Mouse (Mus musculus): ENCODE measurements at regions not wholly inside any gene's neighbourhood (a gene's known extent, or its start where the extent isn't known, plus 50 kb on each side); places are given as distances from the start of the nearest gene placed in this dataset.
A peak's percentile ranks its signal among the peaks of the same experiment; 100 is the strongest.

DNA sequence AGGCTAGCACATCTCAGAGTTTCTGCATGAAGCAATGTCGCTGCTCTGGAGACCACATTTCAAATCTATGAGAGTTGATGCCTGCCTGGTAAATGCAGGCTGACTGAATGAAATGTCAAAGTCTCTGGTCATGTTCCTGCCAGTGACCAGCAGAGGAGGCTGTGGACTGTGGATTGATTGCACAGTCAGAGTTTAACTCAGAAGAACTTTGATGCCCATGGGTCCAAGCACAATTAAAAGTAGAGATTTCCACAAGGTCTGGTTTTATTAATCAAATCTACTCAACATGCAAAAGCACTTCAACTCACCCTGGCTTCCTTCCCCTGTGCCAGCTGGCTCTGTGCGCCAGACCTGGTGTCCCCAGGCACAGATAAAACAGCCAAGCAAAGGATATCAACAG lies 81.3 kb downstream of the Hsd17b3 start:
- Histone ChIP-seq H3K4me1 (replicated peaks; ENCODE audit: control insufficient read depth, insufficient read depth, low read length) (peaks cover 4% of the 10 kb centered on the region), H3K27me3 (ENCODE audit: control insufficient read depth, insufficient read depth, low read length) (no peaks in the 10 kb centered on the region), H3K9me3 (ENCODE audit: control insufficient read depth, low read length) (no peaks in the 10 kb centered on the region), H3K9ac (ENCODE audit: low read length) (no peak overlapping the region), H3K27ac (ENCODE audit: low read depth, low read length) (no peak overlapping the region), H3K36me3 (ENCODE audit: control insufficient read depth, insufficient read depth, low read length) (no peaks in the 10 kb centered on the region), H3K4me3 (ENCODE audit: low read depth, low read length) (no peak overlapping the region), H3K4me2 (ENCODE audit: low read depth, low read length, severe bottlenecking) (no peak overlapping the region)
- DNase-seq (ENCODE audit: low spot score): no peak
- ATAC-seq (replicated peaks; ENCODE audit: low FRiP score): no peak
- 82% methylated on average over 2 of the region's 2 CpGs for WGBS

DNA sequence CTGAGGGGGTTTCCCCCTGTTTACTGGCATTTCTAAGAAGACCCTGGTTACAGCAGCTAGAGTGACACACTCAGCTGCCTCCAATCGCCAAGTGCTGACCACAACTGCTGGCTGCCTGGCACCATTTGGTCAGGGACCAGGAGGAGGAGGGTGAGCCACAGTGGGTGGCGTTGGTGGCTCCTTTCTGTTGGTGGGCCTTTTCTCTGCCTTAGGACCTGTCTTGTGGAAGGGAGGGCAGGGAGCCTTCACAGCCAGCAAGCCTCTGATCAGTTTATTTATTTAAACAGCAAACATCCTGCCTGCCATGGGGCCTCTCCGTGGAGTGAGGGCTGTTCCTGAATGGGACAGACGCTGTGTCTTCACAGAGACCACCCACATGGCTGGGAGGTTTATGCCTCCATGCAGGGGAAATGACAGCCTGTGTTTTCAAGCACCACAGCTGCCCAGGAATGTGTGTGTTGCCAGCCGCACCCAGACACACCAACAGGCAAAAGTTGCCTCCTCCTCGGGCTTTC lies 86.0 kb downstream of the Hsd17b3 start:
- WGBS: 9% methylated on average over 6 of the region's 6 CpGs
- H3K27me3 ChIP-seq (ENCODE audit: control insufficient read depth, insufficient read depth, low read length): no peaks in the 10 kb centered on the region
- H3K4me2 ChIP-seq (ENCODE audit: low read depth, low read length, severe bottlenecking): no peak overlapping the region
- no peak overlapping the region for H3K4me3 ChIP-seq (ENCODE audit: low read depth, low read length)
- no peak overlapping the region for H3K27ac ChIP-seq (ENCODE audit: low read depth, low read length)
- DNase-seq (ENCODE audit: low spot score): peak; percentile 69
- H3K4me1 ChIP-seq (replicated peaks; ENCODE audit: control insufficient read depth, insufficient read depth, low read length): peaks cover 4% of the 10 kb centered on the region
- peak; percentile 64 for ATAC-seq (replicated peaks; ENCODE audit: low FRiP score)
- H3K9me3 ChIP-seq (ENCODE audit: control insufficient read depth, low read length): no peaks in the 10 kb centered on the region
- H3K36me3 ChIP-seq (ENCODE audit: control insufficient read depth, insufficient read depth, low read length): no peaks in the 10 kb centered on the region
- no peak overlapping the region; the same call in 1 of the 2 replicates for H3K9ac ChIP-seq (ENCODE audit: low read length)

DNA sequence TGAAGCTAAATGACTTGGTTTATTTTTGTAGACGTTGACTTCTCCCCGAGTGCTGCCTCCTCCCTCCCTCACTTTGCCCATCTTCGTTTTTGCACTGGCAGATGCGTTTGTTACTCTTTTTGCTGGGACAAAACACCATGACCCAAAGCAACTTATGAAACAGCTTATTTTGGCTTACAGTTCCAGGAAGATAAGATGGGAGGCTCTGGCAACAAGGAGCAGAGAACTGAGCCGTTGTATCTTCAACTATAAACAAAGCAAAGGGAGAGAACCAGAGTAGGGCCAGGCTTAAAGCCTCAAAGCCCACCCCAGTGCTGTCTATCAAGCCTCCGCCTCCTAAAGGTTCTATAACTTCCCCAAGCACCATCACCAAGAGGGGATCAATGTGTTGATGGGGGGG lies 88.7 kb downstream of the Hsd17b3 start:
- DNase-seq (ENCODE audit: low spot score) (no peak), ATAC-seq (replicated peaks; ENCODE audit: low FRiP score) (no peak)
- H3K4me3 ChIP-seq (ENCODE audit: low read depth, low read length): no peak overlapping the region
- H3K9me3 ChIP-seq (ENCODE audit: control insufficient read depth, low read length): no peaks in the 10 kb centered on the region
- H3K27ac ChIP-seq (ENCODE audit: low read depth, low read length): no peak overlapping the region
- H3K36me3 ChIP-seq (ENCODE audit: control insufficient read depth, insufficient read depth, low read length): no peaks in the 10 kb centered on the region
- H3K9ac ChIP-seq (ENCODE audit: low read length): no peak overlapping the region
- no peak overlapping the region for H3K4me2 ChIP-seq (ENCODE audit: low read depth, low read length, severe bottlenecking)
- WGBS: 85% methylated on average over 6 of the region's 6 CpGs
- peaks cover 4% of the 10 kb centered on the region for H3K4me1 ChIP-seq (replicated peaks; ENCODE audit: control insufficient read depth, insufficient read depth, low read length)
- H3K27me3 ChIP-seq (ENCODE audit: control insufficient read depth, insufficient read depth, low read length): no peaks in the 10 kb centered on the region

DNA sequence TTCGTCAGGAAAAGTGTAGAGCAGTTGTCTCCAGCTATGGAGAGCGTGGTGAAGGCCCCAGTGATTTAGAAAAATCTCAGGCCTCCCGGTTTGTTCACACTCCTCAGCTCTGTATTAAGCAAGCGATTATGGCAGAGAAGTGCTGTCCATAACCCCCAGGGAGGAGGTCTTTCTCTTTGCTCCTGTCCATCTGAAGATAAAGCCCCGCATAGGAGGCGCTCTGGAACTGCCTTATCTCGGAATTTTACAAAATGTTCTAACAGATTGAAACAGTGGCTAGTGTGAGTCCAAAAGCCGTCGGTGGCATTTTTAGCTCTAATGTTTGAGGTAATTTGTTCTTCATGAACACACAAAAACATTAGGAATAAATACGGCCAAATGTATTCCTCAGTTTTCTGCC lies 90.4 kb downstream of the Hsd17b3 start:
- ATAC-seq (replicated peaks; ENCODE audit: low FRiP score) (no peak), DNase-seq (ENCODE audit: low spot score) (no peak)
- Histone ChIP-seq H3K4me1 (replicated peaks; ENCODE audit: control insufficient read depth, insufficient read depth, low read length) (peaks cover 4% of the 10 kb centered on the region), H3K9me3 (ENCODE audit: control insufficient read depth, low read length) (no peaks in the 10 kb centered on the region), H3K9ac (ENCODE audit: low read length) (no peak overlapping the region), H3K27me3 (ENCODE audit: control insufficient read depth, insufficient read depth, low read length) (no peaks in the 10 kb centered on the region), H3K36me3 (ENCODE audit: control insufficient read depth, insufficient read depth, low read length) (no peaks in the 10 kb centered on the region), H3K27ac (ENCODE audit: low read depth, low read length) (no peak overlapping the region), H3K4me2 (ENCODE audit: low read depth, low read length, severe bottlenecking) (no peak overlapping the region), H3K4me3 (ENCODE audit: low read depth, low read length) (no peak overlapping the region)
- WGBS: 62% methylated on average over 10 of the region's 10 CpGs

DNA sequence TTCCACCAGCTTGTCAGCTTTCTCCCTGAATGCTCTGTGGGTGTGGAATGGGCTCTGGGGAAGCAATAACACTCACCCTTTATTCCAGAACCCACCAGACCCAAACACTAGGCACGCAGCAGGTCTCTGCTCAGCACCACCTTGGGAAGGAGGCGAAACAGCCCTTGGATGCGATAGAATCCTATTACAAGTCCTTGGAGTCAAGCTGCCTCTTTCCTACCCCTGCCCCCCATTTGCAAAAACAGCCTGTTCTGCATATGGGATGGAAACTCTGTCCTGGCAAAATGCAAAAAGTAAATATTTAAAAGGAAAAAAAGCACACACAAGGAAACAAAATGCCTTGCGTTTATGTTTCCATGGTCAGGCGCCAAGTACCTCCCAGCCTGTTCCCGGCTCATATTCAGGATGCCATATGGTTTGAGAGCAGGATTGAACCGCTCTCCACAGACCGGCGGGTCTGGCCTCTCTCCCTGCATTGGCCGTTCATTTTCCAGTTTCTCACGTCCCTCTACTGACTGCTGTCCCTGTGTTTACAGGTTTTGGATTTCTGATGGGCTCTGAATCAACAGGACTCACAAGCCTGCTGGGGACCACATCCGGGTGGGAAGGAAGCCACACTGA lies 95.1 kb downstream of the Hsd17b3 start:
- H3K4me2 ChIP-seq (ENCODE audit: low read depth, low read length, severe bottlenecking): no peak overlapping the region
- peaks cover 13% of the 10 kb centered on the region for H3K27me3 ChIP-seq (ENCODE audit: control insufficient read depth, insufficient read depth, low read length)
- no peak overlapping the region for H3K4me3 ChIP-seq (ENCODE audit: low read depth, low read length)
- no peaks in the 10 kb centered on the region for H3K36me3 ChIP-seq (ENCODE audit: control insufficient read depth, insufficient read depth, low read length)
- 90% methylated on average over 12 of the region's 12 CpGs for WGBS
- no peak overlapping the region for H3K9ac ChIP-seq (ENCODE audit: low read length)
- DNase-seq (ENCODE audit: low spot score) (no peak), ATAC-seq (replicated peaks; ENCODE audit: low FRiP score) (no peak)
- H3K4me1 ChIP-seq (replicated peaks; ENCODE audit: control insufficient read depth, insufficient read depth, low read length): no peaks in the 10 kb centered on the region
- H3K27ac ChIP-seq (ENCODE audit: low read depth, low read length): no peak overlapping the region
- no peaks in the 10 kb centered on the region for H3K9me3 ChIP-seq (ENCODE audit: control insufficient read depth, low read length)

DNA sequence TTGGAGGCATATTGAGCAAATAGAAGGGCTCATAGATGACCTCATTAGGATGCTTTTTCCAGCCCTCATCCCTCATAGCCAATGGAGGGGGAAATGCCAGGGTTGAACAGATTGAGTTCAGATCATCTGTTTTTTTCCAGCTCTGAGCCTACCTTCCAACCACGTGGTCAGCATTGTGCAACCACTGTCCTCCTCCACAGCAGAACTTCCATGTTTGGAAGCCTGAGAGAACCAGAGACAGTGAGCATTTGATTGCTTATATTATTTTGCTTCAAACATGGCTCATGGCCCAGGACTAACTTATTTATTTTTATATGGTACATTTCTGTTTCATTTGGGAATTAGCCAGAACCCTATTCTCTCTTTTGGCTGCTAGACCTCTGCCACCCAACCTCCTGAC lies 96.0 kb downstream of the Hsd17b3 start:
- Histone ChIP-seq H3K9ac (ENCODE audit: low read length) (no peak overlapping the region), H3K9me3 (ENCODE audit: control insufficient read depth, low read length) (no peaks in the 10 kb centered on the region), H3K27me3 (ENCODE audit: control insufficient read depth, insufficient read depth, low read length) (peaks cover 22% of the 10 kb centered on the region), H3K4me1 (replicated peaks; ENCODE audit: control insufficient read depth, insufficient read depth, low read length) (no peaks in the 10 kb centered on the region), H3K36me3 (ENCODE audit: control insufficient read depth, insufficient read depth, low read length) (no peaks in the 10 kb centered on the region), H3K4me3 (ENCODE audit: low read depth, low read length) (no peak overlapping the region), H3K27ac (ENCODE audit: low read depth, low read length) (no peak overlapping the region), H3K4me2 (ENCODE audit: low read depth, low read length, severe bottlenecking) (no peak overlapping the region)
- ATAC-seq (replicated peaks; ENCODE audit: low FRiP score): no peak
- no peak for DNase-seq (ENCODE audit: low spot score)
- WGBS: 79% methylated on average over 1 of the region's 1 CpGs

DNA sequence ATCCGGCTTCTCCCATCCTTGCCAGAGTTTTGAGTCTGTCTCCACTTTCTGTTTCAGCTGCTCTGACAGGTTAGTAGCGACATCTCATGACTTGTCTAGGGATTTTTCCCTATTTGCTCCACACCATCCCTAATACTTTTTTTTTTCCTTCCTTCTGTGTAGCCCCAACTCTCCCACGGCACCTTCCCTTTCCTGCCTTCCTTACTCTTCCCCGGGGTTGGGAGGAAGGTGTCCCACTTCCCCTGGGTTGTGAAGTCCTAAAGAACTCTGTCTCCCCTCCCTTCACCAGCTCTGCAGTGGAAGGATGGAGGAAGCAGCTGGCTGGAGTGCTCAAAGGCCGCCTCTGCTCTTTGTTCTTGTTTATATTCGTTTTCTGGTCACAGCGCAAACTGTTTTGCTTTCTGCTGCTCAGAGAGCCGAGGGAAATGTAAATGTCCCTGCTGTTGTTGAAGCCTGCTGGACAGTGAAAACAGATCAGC lies 98.5 kb downstream of the Hsd17b3 start:
- ATAC-seq (replicated peaks; ENCODE audit: low FRiP score) (peak; percentile 60; the same call in 1 of the 2 replicates), DNase-seq (ENCODE audit: low spot score) (no peak)
- Histone ChIP-seq H3K4me2 (ENCODE audit: low read depth, low read length, severe bottlenecking) (0 out of 2 replicates have a peak overlapping the region, but pooled peaks have one; percentile 8), H3K27me3 (ENCODE audit: control insufficient read depth, insufficient read depth, low read length) (peaks cover 43% of the 10 kb centered on the region), H3K4me3 (ENCODE audit: low read depth, low read length) (no peak overlapping the region), H3K4me1 (replicated peaks; ENCODE audit: control insufficient read depth, insufficient read depth, low read length) (no peaks in the 10 kb centered on the region; the same call in 1 of the 2 replicates), H3K27ac (ENCODE audit: low read depth, low read length) (no peak overlapping the region), H3K36me3 (ENCODE audit: control insufficient read depth, insufficient read depth, low read length) (no peaks in the 10 kb centered on the region), H3K9ac (ENCODE audit: low read length) (no peak overlapping the region), H3K9me3 (ENCODE audit: control insufficient read depth, low read length) (no peaks in the 10 kb centered on the region)
- WGBS: 28% methylated on average over 8 of the region's 8 CpGs

DNA sequence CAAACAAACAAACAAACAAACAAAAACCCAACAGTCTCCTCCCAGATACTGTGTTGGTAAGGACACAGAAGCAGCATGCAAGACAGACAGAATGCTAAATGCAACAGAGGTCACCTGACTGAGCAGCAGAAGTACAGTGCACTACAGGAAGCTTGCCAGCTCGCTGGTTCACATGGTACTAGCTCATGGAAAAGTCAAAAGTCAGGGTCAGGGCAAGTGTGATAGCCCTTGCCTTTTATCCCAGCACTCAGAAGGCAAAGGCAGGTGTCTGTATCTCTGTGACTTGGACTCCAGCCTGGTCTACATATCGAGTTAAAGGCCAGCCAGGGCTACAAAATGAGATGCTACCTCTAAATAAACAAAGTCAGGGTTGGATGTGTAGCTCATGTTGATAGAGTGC lies 99.3 kb downstream of the Hsd17b3 start:
- 79% methylated on average over 2 of the region's 2 CpGs for WGBS
- H3K36me3 ChIP-seq (ENCODE audit: control insufficient read depth, insufficient read depth, low read length): no peaks in the 10 kb centered on the region
- no peak overlapping the region for H3K4me3 ChIP-seq (ENCODE audit: low read depth, low read length)
- peaks cover 45% of the 10 kb centered on the region for H3K27me3 ChIP-seq (ENCODE audit: control insufficient read depth, insufficient read depth, low read length)
- no peak overlapping the region for H3K9ac ChIP-seq (ENCODE audit: low read length)
- DNase-seq (ENCODE audit: low spot score) (no peak), ATAC-seq (replicated peaks; ENCODE audit: low FRiP score) (no peak)
- H3K9me3 ChIP-seq (ENCODE audit: control insufficient read depth, low read length): no peaks in the 10 kb centered on the region
- no peak overlapping the region for H3K4me2 ChIP-seq (ENCODE audit: low read depth, low read length, severe bottlenecking)
- H3K4me1 ChIP-seq (replicated peaks; ENCODE audit: control insufficient read depth, insufficient read depth, low read length): no peaks in the 10 kb centered on the region; the same call in 1 of the 2 replicates
- no peak overlapping the region for H3K27ac ChIP-seq (ENCODE audit: low read depth, low read length)

DNA sequence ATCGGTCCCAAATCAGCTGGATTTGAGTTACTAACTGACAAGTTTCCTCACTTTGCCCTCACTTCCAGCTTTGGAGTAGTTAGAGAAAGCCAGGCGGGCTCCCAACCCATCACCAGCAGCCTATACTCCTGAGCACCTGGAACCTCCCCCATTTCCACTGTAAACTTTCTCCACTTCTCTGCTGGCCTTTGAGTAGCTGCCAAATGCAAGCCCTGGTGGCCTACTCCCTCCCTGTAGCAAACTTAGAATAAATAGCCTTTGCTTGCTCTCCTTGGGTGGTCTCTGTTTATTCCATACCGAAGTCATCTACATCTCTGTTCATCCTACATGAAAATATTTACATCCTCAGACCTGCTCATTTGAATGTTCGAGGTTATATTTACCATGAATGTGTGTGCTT lies 100.8 kb downstream of the Hsd17b3 start:
- no peaks in the 10 kb centered on the region; the same call in 1 of the 2 replicates for H3K4me1 ChIP-seq (replicated peaks; ENCODE audit: control insufficient read depth, insufficient read depth, low read length)
- no peaks in the 10 kb centered on the region for H3K36me3 ChIP-seq (ENCODE audit: control insufficient read depth, insufficient read depth, low read length)
- no peaks in the 10 kb centered on the region for H3K9me3 ChIP-seq (ENCODE audit: control insufficient read depth, low read length)
- H3K4me3 ChIP-seq (ENCODE audit: low read depth, low read length): no peak overlapping the region
- H3K4me2 ChIP-seq (ENCODE audit: low read depth, low read length, severe bottlenecking): no peak overlapping the region
- WGBS: 87% methylated on average over 4 of the region's 4 CpGs
- peaks cover 57% of the 10 kb centered on the region for H3K27me3 ChIP-seq (ENCODE audit: control insufficient read depth, insufficient read depth, low read length)
- DNase-seq (ENCODE audit: low spot score) (no peak), ATAC-seq (replicated peaks; ENCODE audit: low FRiP score) (no peak)
- H3K27ac ChIP-seq (ENCODE audit: low read depth, low read length): no peak overlapping the region
- H3K9ac ChIP-seq (ENCODE audit: low read length): no peak overlapping the region

Data from forebrain, embryonic 11.5 days (tissue).